Mouse (Mus musculus) erythroid progenitor cell, adult 5-6 weeks (primary cell): ENCODE results near the gene Trim45. TPM values are rescaled to one million over a fixed set of nuclear protein-coding genes. Genes with fewer than 3 reads are reported as not detected.

Source experiments
- total RNA-seq, 2 experiments: library from RNA; stranded (forward) in 1 of 2; stranded (reverse) in 1 of 2; fragments of 150-400 nt in 1 of 2; fragments of 186-747, 209-891 nt in 1 of 2; gene quantifications; 2 replicates each; pipeline versions ENCODE4 v1.2.3 to v1.2.4; 2015 to 2017; ENCODE audit warnings: low replicate concordance in 2 of 2

The Trim45 gene
- total RNA-seq, 2 experiments from 2014 or later: 3.6 TPM; not detected in 1

Other genes with a start within 250 kb of the Trim45 start
- 14.8 and 62.5 TPM in 2 replicates for gene Man1a2, start 236.7 kb upstream of the Trim45 start, total RNA-seq (2015; ENCODE audit: low replicate concordance)
- gene Man1a2, start 236.7 kb upstream of the Trim45 start, total RNA-seq (2017; ENCODE audit: low replicate concordance): 49.2 and 52.1 TPM in 2 replicates
- not detected in 2 replicates for gene Vtcn1, start 96.7 kb upstream of the Trim45 start, total RNA-seq (2015; ENCODE audit: low replicate concordance)
- gene Vtcn1, start 96.7 kb upstream of the Trim45 start, total RNA-seq (2017; ENCODE audit: low replicate concordance): not detected in 2 replicates
- 24.3 and 31.7 TPM in 2 replicates for gene Ttf2, start 47.5 kb downstream of the Trim45 start, total RNA-seq (2015; ENCODE audit: low replicate concordance)
- 51.3 and 51.6 TPM in 2 replicates for gene Ttf2, start 47.5 kb downstream of the Trim45 start, total RNA-seq (2017; ENCODE audit: low replicate concordance)
- gene Cd101, start 107.4 kb downstream of the Trim45 start, total RNA-seq (2015; ENCODE audit: low replicate concordance): 1.7 TPM in 1 of 2 replicates, not detected in the other
- 0.64 and 0.83 TPM in 2 replicates for gene Cd101, start 107.4 kb downstream of the Trim45 start, total RNA-seq (2017; ENCODE audit: low replicate concordance)
- gene Ptgfrn, start 188.1 kb downstream of the Trim45 start, total RNA-seq (2015; ENCODE audit: low replicate concordance): 0.84 TPM in 1 of 2 replicates, not detected in the other
- gene Ptgfrn, start 188.1 kb downstream of the Trim45 start, total RNA-seq (2017; ENCODE audit: low replicate concordance): not detected in 2 replicates